Mouse (Mus musculus): ENCODE measurements around the gene Btg4. TPM values are rescaled to one million over a fixed set of nuclear protein-coding genes. Genes with fewer than 3 reads are reported as not detected.
A peak's percentile ranks its signal among the peaks of the same experiment; 100 is the strongest.

Btg4 gene
- polyA plus RNA-seq, 1 experiment from 2014 or later, result not detected

DNA sequence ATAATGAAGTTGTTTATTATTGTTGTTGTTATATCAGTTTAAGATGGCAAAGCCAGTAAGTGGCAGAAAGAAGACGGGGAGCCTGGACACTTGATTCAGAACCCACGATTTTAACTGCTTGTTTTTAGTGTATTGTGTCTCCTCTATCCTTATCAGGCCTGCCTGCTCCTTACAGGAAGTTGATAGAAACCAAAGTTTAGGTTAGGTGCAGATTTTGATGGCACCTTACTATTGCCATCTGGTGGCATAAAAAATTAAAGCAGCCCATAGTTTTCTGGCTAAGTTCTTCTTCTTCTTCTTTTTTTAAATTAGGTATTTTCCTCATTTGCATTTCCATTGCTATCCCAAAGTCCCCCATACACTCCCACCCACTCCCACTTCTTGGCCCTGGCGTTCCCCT lies 8.5 kb upstream of the Btg4 start:
- H3K9me3 ChIP-seq, result no peaks in the 10 kb centered on the region
- H3K27me3 ChIP-seq (replicated peaks), result no peaks in the 10 kb centered on the region
- no peak for ATAC-seq (replicated peaks)
- H3K4me3 ChIP-seq, result no peak overlapping the region
- H3K9ac ChIP-seq, result no peak overlapping the region
- no peaks in the 10 kb centered on the region for H3K36me3 ChIP-seq (replicated peaks)
- H3K4me2 ChIP-seq, result no peak overlapping the region
- WGBS, result 81% methylated on average over 3 of the region's 3 CpGs
- H3K4me1 ChIP-seq, result no peaks in the 10 kb centered on the region
- H3K27ac ChIP-seq, result no peak overlapping the region

DNA sequence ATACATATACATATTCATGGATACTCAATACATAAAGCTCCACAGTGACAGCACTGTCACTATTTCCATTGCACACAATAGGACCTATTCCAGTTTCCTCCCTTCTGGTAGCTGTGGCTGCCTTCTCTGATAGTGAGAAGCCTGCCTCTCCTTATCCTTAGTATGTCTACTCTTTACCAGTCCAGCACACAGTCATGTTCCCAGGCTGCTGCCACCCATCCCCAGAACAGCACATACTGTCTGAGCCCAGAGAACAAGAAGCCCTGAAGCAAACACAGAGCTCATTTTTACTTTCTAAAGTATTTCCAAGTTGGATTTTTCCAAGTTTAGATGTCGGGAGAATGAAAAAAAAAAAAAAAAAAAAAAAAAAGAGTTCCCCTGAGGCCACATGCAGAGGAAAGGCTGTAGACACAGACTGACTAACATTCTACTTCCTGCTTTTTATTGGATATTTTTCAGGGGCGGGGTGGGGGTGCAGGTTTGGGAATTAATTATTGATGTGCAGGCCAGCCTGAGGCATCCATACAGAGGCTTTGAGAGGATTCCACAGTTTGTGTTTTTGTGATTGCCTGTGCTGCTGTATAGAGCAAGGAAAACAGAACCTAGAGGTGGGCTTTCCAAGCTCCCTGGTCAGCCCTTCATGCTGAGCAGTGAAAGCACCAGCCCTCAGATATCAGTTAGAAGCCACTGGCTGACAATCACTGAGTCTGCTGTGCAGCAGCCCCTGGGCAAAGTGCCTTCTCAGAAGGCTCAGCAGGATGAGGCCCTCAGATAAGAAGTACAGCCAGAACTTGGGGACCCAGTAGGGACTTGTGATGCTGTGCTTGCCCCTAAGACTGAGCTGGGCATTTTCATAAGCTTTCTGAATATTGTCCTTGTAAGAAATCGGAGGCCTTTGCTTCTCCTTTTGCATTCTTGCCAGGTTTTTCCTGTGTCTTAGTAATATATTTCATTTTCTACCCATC lies 4.1 kb upstream of the Btg4 start:
- WGBS, result 78% methylated on average over 3 of the region's 3 CpGs
- Histone ChIP-seq H3K27ac (no peak overlapping the region), H3K4me2 (no peak overlapping the region), H3K36me3 (replicated peaks) (no peaks in the 10 kb centered on the region), H3K9ac (no peak overlapping the region), H3K4me1 (no peaks in the 10 kb centered on the region), H3K4me3 (no peak overlapping the region), H3K27me3 (replicated peaks) (no peaks in the 10 kb centered on the region), H3K9me3 (no peaks in the 10 kb centered on the region)
- ATAC-seq (replicated peaks), result no peak

DNA sequence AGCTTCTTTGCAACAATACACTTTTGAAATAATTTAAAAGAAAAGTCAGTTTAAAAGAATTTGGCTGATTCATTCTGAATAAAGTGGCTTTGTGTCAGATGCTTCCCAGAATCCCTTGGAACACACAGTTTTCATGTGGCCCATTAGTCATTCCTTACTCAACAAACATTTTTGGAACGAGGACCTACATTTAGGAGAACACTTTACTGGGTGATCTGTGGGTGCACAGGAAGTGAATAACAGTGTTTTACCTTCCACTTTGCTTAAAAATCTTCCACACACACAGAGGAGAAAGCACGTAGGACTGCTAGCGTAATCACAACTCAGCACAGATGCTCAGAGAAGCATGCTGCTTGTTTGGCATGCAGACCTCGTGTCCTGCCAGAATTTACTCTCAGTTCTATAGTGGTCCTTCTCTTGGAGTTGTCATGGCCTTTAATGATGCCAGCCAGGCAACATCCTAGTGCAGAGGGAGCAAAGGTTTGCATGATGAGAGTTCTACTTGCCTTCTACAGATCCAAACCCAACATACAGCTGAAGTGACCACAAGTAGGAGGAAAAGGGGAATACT lies 1.7 kb upstream of the Btg4 start:
- Histone ChIP-seq H3K27ac (no peak overlapping the region), H3K4me2 (no peak overlapping the region), H3K36me3 (replicated peaks) (no peaks in the 10 kb centered on the region), H3K27me3 (replicated peaks) (no peaks in the 10 kb centered on the region), H3K4me3 (no peak overlapping the region), H3K9ac (no peak overlapping the region), H3K4me1 (no peaks in the 10 kb centered on the region), H3K9me3 (no peaks in the 10 kb centered on the region)
- WGBS, result 76% methylated on average over 4 of the region's 4 CpGs
- no peak for ATAC-seq (replicated peaks)

DNA sequence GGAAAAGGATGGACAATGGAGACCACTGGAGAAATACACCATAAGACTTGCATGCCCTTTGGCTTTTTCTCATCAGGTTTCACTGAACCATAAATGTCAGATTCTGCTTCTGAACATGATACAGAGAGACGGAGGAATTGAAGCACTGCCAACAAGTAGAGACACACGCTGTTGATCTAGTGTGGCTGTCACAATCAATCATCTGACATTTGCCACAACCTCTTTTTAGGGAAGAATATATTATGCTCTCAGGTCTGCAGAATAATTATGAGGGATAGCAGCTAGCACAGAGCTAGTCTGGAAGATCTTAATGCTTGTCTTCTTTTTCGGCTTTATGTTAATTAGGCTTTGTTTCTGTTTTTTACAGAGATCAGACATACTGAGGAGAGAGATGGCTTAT lies 7.5 kb downstream of the Btg4 start:
- Histone ChIP-seq H3K4me3 (no peak overlapping the region), H3K9ac (no peak overlapping the region), H3K36me3 (replicated peaks) (no peaks in the 10 kb centered on the region), H3K27me3 (replicated peaks) (no peaks in the 10 kb centered on the region), H3K27ac (no peak overlapping the region), H3K4me1 (no peaks in the 10 kb centered on the region), H3K4me2 (no peak overlapping the region), H3K9me3 (no peaks in the 10 kb centered on the region)
- ATAC-seq (replicated peaks), result no peak
- 61% methylated on average over 3 of the region's 3 CpGs for WGBS

DNA sequence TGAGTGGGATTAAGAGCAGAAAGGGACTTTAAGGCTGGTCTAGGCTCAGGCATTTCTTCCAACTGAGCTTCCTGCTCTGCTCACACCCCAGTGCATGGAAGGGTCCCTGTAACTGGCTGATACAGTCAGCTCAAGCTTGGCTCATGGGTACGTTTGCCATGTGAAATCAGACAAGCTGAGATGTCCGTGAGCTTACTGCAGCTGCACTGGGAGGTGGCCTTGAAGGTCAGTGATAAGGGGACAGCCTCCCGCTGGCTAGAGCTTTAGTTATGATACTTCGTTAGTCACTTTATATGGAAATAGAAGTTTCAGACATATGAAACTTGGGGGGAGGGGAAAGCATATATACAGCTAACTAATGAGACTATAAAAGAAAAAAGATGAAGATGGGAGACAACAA lies 10.1 kb downstream of the Btg4 start:
- Histone ChIP-seq H3K9me3 (no peaks in the 10 kb centered on the region), H3K4me3 (no peak overlapping the region), H3K27ac (no peak overlapping the region), H3K27me3 (replicated peaks) (peaks cover 4% of the 10 kb centered on the region; the same call in 1 of the 2 replicates), H3K9ac (no peak overlapping the region), H3K36me3 (replicated peaks) (no peaks in the 10 kb centered on the region), H3K4me1 (peaks cover 3% of the 10 kb centered on the region; the same call in 1 of the 2 replicates), H3K4me2 (no peak overlapping the region)
- WGBS, result 80% methylated on average over 4 of the region's 4 CpGs
- no peak for ATAC-seq (replicated peaks)

DNA sequence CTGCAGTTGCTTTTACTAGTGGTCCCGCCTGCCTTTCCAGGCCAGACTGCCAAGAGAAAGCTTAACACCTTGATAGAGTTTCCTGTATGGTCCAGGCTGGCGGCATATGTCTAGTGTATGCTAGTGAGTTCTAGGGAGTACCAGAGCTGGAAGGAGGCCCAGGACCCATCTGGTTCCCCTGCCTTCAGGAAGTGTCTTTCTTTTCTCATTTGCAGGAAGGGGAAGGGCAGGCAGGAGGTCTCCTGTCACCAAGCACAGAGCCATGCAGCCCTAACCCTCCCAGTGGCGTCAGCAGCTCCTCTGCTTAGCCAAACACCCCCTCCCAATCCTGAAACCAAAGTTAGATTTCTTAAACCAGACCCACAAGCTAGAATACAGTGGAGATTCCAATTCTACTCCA lies 15.1 kb downstream of the Btg4 start:
- WGBS, result 28% methylated on average over 3 of the region's 3 CpGs
- H3K4me3 ChIP-seq, result peak overlapping the region; percentile 27; the same call in 1 of the 2 replicates
- ATAC-seq (replicated peaks), result no peak

DNA sequence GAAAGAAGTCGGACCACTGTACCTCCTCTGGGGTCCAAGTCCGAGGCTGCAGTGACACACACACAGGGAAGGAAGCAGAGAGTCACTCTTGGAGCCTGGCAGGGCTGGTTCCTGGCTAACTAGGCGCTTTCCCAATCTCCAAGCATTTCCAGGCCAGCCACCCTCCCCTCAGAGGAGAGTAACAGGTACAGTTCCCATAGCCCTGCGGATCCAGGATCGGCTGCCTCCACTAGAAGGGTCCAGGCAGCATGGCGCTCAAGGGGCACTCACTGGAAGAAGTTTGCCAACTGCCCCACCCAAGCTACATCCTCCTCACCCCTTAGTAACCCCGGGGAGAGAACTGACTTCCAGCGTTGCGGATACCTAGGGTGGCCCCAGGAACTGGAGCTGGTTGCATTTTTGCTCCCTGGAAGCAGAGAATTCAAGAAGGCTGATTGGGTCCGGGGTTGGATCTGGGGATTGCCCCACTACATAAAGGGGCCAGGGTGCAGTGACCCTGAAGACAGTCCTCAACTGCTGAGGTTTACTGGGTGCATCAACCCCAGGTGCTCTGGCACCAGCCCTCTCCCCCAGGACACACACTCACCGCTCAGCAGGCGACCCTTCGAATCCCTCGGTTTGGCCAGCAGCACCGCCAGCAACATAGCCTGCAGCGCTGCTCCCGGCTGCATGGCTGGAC lies 15.7 kb downstream of the Btg4 start:
- H3K36me3 ChIP-seq (replicated peaks), result no peaks in the 10 kb centered on the region
- under 1% methylated on average over 17 of the region's 17 CpGs for WGBS
- peak overlapping the region; percentile 27 for H3K4me3 ChIP-seq
- H3K4me2 ChIP-seq, result peak overlapping the region; percentile 51
- no peak overlapping the region for H3K27ac ChIP-seq
- no peak overlapping the region; the same call in 1 of the 2 replicates for H3K9ac ChIP-seq
- H3K4me1 ChIP-seq, result peaks cover 17% of the 10 kb centered on the region
- H3K9me3 ChIP-seq, result no peaks in the 10 kb centered on the region
- peaks cover 15% of the 10 kb centered on the region; the same call in 1 of the 2 replicates for H3K27me3 ChIP-seq (replicated peaks)
- peak; percentile 9; the same call in 1 of the 2 replicates for ATAC-seq (replicated peaks)

More for the DNA sequence above, 15.1 kb downstream of the Btg4 start:
- Histone ChIP-seq H3K4me1 (peaks cover 17% of the 10 kb centered on the region), H3K9me3 (no peaks in the 10 kb centered on the region), H3K27ac (no peak overlapping the region), H3K36me3 (replicated peaks) (no peaks in the 10 kb centered on the region), H3K4me2 (peak overlapping the region; percentile 51), H3K9ac (no peak overlapping the region), H3K27me3 (replicated peaks) (peaks cover 15% of the 10 kb centered on the region; the same call in 1 of the 2 replicates)

DNA sequence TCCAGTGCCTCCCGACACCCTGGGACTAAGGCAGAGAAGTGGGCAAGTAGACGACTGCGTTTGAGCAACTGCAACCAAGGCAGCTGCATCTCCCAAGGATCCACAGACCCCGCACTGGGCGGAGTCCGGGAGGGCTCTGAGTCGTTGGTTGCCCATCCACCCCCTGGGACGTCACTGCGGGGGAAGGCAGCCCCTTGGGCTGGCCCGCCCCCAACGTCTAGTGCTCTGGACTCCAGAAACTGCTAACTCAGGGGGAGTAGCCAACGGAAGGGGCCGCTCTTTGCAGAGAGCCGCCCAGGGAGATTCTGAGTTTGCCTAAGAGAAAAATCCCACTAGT lies 16.2 kb downstream of the Btg4 start, which contains the start of gene Layn:
TSS of gene Layn (minus strand) at position 116 of the 337 bp plus-strand sequence.
- Histone ChIP-seq H3K9me3 (no peaks in the 10 kb centered on the region), H3K9ac (no peak within 1 kb of the TSS; the same call in 1 of the 2 replicates), H3K4me3 (peak within 1 kb of the TSS; percentile 27), H3K4me1 (peaks cover 17% of the 10 kb centered on the region), H3K27me3 (replicated peaks) (peaks cover 15% of the 10 kb centered on the region; the same call in 1 of the 2 replicates), H3K27ac (no peak within 1 kb of the TSS), H3K36me3 (replicated peaks) (no peaks in the 10 kb centered on the region), H3K4me2 (peak within 1 kb of the TSS; percentile 51)
- ATAC-seq (replicated peaks), result peak; percentile 80
- under 1% methylated on average over 14 of the region's 14 CpGs for WGBS

DNA sequence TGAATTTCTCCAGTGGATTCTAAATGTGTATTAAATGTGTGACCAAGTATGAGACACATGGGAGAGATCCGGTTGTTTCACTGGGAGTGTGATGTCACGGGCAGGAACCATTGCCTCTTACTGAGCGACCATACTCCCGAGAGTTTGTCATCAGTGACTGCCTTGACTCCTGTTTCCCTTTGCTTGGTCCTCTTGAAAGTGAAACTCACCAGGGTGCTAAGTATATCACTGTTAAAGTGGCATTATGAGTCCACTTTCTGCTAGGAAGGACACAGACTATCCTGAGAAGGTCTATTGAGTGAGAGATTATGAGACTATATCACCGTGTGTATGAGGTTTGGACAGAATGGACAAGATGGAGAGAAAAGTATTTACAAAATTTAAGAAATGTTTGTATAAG lies 20.9 kb downstream of the Btg4 start:
- 89% methylated on average over 5 of the region's 5 CpGs for WGBS
- Histone ChIP-seq H3K4me2 (no peak overlapping the region), H3K36me3 (replicated peaks) (no peaks in the 10 kb centered on the region), H3K9me3 (no peaks in the 10 kb centered on the region), H3K4me3 (no peak overlapping the region), H3K27ac (no peak overlapping the region), H3K27me3 (replicated peaks) (0 out of 2 replicates have a peak, but pooled peaks cover 8% of the 10 kb centered on the region), H3K9ac (no peak overlapping the region), H3K4me1 (peaks cover 8% of the 10 kb centered on the region)
- ATAC-seq (replicated peaks), result no peak

DNA sequence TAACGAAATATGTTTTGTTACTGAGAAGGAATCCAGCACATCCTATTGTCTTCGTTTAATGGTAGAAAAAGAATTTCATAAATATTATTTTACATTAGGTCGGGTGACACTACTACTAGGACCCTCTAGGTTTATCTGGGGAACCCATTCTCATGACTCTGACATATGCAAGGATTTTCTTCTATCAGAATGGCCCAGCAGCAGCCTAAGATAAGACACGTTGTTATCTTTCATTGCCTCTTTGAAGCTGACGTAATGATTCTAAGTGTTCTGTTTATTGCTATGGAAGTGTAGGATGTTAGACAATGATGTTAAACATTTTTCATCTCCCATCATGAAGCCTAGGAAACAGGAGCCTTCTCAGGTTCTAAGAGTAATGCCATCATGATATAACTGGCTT lies 33.0 kb downstream of the Btg4 start:
- Histone ChIP-seq H3K9ac (no peak overlapping the region), H3K36me3 (replicated peaks) (no peaks in the 10 kb centered on the region), H3K4me2 (no peak overlapping the region), H3K27ac (no peak overlapping the region), H3K4me3 (no peak overlapping the region), H3K9me3 (no peaks in the 10 kb centered on the region), H3K27me3 (replicated peaks) (no peaks in the 10 kb centered on the region), H3K4me1 (no peaks in the 10 kb centered on the region)
- no peak for ATAC-seq (replicated peaks)
- 82% methylated on average over 5 of the region's 5 CpGs for WGBS

DNA sequence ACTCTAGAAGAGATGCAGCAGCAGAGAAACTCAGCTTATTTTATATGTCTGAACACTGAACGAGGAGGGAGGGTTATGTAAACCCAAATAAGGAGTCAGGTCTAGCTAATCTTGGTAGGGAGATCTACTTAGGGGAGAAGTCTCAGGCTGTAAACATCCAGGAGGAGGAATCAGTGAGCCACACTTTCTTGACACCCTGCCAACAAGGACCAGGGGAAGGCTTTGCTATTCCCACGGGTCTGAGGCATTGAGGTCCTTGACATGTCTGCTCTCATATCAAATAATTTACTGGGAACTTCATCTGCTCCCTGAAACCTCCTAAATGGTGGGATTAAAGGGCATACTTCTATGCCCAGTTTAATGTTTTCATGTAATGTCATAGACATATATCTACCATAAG lies 35.6 kb downstream of the Btg4 start:
- no peaks in the 10 kb centered on the region for H3K4me1 ChIP-seq
- no peak overlapping the region for H3K4me3 ChIP-seq
- 0 out of 2 replicates have a peak, but pooled peaks cover 5% of the 10 kb centered on the region for H3K27me3 ChIP-seq (replicated peaks)
- H3K4me2 ChIP-seq, result no peak overlapping the region
- H3K9me3 ChIP-seq, result no peaks in the 10 kb centered on the region
- WGBS, result 68% methylated on average over 2 of the region's 2 CpGs
- no peak overlapping the region for H3K27ac ChIP-seq
- no peak overlapping the region for H3K9ac ChIP-seq
- H3K36me3 ChIP-seq (replicated peaks), result no peaks in the 10 kb centered on the region
- ATAC-seq (replicated peaks), result no peak

DNA sequence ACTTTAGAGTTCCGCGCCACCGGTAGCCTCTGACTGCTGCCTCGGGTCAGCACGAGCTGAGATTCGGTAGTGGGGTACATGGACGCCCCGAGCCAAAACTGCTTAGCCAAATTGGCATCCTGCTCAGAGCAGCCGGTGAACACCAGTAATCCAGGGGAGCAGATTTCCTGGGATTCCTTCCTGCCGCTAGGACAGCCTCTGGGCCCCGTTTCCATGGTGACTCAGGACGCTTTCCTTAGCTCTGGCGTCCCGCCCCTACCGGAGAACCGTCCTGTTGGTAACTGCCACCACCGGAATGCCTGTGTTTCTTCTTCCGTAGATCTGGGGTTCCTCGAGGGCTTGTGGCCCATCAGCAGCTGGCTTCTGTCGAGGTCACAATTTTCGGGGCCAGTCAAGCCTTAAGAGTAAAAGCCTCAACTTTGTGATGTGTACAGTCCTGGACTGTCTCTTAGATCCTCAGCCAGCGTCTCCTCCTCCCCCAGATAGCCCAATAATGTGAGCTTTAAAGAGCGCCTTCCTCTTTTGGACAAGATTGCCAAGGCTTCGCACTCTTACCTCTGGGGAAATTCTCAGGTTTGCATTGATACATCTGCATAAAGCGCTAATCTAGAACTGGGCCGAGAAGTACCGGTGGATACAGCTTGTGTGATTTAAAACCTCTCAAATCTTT lies 41.2 kb downstream of the Btg4 start, which contains the start of gene 4833427G06Rik:
TSS of gene 4833427G06Rik (minus strand) at position 323 of the 670 bp plus-strand sequence.
- peak; percentile 75 for ATAC-seq (replicated peaks)
- WGBS, result 8% methylated on average over 27 of the region's 27 CpGs

More for the DNA sequence above, 41.2 kb downstream of the Btg4 start, which contains the start of gene 4833427G06Rik:
- Histone ChIP-seq H3K36me3 (replicated peaks) (no peaks in the 10 kb centered on the region), H3K9ac (no peak within 1 kb of the TSS), H3K4me2 (peak within 1 kb of the TSS; percentile 100), H3K9me3 (no peaks in the 10 kb centered on the region), H3K27me3 (replicated peaks) (peaks cover 7% of the 10 kb centered on the region; the same call in 1 of the 2 replicates), H3K27ac (no peak within 1 kb of the TSS), H3K4me3 (peak within 1 kb of the TSS; percentile 60), H3K4me1 (peaks cover 13% of the 10 kb centered on the region)

Data from midbrain, embryonic 15.5 days (tissue).